Mouse (Mus musculus): Measurements from ENCODE around the gene Grk5.
"Not testable (repeated sequence)": the region's sequence is repeated elsewhere in the genome, so short reads cannot be mapped to it uniquely, and the experiment has no call there.

Grk5 gene

GRCm38 (mm10) chr19:60889714-60890315 lies at the start of gene Grk5:
Gene Grk5, plus strand, starts transcription at chr19:60889749.
- peak; percentile 93 for DNase-seq (ENCODE audit: low read depth, low spot score)

- no peak for DNase-seq (ENCODE audit: low read depth, low spot score)
Observed at GRCm38 (mm10) chr19:60843324-60843723, 46.2 kb upstream of the Grk5 start.

DNA sequence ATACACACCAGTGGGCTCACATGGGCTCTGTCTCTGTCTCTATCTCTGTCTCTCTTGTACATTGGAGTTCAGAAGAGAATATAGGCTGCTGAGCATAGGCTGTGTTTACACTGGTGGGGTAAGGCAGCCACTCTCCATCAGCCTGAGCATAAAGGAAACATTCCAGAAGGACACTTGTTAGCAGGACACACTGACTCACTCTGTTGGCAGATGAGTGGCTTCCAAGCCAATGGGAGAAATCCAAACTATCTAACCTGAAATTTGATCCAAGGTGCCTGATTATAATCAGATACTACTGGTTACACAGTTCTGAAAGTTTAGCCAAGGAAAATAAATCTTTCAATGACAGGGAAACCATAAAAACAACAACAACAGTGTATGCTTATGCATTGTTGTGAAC lies 43.8 kb upstream of the Grk5 start:
- no peak for DNase-seq (ENCODE audit: low read depth, low spot score)

DNA sequence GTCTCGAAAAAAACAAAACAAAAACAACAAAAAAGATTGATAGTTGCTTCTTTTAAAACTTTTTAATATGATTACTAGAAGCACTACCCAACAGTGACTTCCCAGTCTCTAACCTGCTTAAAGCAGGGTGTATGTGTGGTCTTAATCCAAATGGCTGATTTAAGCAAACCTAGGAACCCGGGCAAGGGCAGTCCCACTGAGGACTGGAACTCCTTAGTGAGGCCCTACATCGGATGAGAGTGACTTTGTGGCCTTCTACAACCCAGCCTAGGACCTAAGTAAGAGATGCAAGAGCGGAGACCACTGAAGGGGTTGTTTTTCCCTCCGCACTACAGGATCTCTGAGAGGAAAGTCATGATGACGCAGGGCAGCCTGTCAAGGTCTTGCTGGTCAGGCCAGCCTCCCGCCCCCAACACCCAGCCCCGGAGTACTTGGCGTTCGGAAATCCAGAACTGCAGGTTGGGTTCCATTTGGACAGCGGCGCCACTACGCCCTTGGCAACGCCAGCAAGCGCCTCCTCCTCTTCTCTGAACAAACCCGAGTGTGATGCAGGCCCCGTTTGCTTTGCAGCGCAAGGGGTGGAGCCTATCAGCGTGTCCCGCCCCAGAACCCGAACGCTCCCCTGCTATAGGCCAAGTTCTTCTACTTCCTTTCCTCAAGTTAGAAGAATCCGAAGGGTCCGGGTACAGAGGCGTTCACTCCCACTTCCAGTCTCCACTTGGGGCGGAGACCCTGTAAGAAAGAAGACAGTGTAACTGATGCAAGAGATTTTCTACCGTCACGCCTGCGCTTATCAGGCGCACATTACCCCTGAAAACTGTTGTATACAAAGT lies 28.5 kb upstream of the Grk5 start, which contains the start of gene Sfxn4:
Sfxn4 (minus strand) TSS at position 612 of the 833 bp plus-strand sequence.
- peak; percentile 96 for DNase-seq (ENCODE audit: low read depth, low spot score)

GRCm38 (mm10) chr19:60866169-60866568 lies 23.4 kb upstream of the Grk5 start:
- not testable (repeated sequence) for DNase-seq (ENCODE audit: low read depth, low spot score)

DNA sequence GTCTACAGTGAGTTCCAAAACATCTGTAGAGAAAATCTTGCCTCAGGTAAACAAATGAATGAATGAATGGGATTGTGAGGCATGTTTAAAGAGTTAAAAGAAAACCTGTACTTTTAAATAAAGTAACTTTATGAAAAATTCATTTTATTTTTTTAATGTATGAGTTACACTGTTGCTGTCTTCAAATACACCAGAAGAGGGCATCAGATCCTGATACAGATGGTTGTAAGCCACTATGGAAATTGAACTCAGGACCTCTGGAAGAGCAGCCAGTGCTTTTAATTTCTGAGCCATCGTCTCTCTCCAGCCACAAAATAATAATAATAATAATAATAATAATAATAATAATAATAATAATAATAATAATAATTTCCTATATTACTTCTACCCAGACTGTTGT lies 19.1 kb upstream of the Grk5 start:
- no peak for DNase-seq (ENCODE audit: low read depth, low spot score)

DNA sequence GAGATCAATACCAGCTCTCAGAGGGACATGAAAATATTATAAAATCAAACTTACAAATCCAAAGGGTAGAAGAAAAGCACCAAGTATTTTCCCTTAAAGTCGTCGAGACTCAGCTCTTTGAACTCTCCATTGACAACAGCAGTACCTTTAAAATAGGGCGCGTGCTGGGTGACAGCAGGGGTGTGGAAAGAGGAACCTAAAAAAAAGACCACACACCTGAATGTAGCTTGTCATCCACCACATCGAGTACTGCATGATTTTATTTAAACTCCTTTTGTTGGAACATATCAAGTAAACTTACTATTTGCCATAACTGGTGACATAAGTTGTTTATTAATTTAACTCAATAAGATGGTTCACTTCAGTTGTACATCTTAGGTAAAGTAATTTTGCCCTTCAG lies 18.2 kb upstream of the Grk5 start:
- no peak for DNase-seq (ENCODE audit: low read depth, low spot score)

DNA sequence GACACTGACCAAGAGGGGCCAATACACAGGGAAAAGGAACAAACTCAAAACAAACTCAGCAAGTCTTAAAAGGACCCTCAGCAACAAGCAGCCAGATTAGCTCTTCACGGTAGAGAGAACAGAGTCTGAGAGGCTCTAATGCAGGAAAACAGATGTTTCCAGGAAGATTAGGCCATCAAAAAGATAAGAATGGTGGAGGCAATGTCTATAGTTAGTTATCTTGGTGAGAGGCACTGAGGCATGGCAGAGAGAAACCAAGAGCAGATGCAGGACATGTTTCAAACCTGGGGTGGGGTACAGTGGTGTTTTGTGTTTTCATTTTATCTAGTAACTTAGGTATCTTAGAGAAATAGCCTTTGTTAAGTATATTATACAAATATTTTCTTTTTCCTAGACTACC lies 17.3 kb upstream of the Grk5 start:
- no peak for DNase-seq (ENCODE audit: low read depth, low spot score)

- no peak for DNase-seq (ENCODE audit: low read depth, low spot score)
Observed at GRCm38 (mm10) chr19:60873501-60873900, 16.0 kb upstream of the Grk5 start.

DNA sequence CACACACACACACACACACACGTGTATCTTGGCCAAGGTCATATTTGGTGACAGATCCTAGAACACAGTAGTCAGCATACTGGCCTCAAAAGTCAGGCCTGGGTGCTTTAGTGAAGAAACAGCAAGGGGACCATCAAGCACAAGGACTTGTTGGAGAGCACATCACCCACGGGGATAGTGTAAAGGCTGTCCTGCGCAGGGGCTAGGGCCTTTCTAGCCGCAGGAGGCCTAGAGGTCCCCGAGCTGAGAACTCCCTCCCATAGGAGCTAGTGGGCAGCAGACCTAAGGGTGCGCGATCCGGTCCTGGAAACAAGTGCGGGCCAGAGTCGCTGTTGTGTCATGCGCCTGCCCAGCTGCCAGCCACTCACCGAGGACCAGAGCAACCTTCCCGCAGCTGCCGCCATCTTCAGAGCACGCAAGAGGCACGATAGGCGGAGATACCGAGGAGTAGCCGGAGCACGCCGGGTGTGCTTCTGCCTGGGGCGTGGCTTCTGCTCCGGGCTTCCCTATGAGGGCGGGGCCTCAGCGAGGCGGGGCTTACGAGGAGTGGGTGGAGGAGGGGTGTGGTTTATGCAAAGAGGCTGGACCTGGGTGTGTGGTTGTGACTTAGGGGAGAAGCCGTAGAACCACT lies 15.4 kb upstream of the Grk5 start, which contains the start of gene Prdx3:
Prdx3 (minus strand) TSS at position 493 of the 631 bp plus-strand sequence.
- DNase-seq (ENCODE audit: low read depth, low spot score) = peak; percentile 96

- DNase-seq (ENCODE audit: low read depth, low spot score) = peak; percentile 85
Observed at GRCm38 (mm10) chr19:60883129-60883528, 6.4 kb upstream of the Grk5 start.

DNA sequence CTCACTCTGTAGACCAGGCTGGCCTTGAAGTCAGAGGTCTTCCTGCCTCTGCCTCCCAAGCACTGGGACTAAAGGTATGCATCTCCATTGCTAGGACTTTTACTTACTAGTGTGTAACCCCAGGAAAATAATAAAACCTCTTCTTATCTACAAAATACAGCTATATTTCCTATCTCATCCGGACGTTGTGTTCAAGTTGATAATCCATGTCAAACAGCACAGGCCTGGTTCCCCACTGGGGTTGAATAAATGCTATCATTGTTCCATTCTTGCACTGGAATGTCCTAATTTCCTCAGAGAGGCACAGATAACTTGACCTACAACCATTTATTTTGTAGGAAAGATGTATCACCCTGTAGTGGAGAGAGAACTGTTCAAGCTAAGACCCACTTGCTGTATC lies 1.9 kb upstream of the Grk5 start:
- DNase-seq (ENCODE audit: low read depth, low spot score) = no peak

DNA sequence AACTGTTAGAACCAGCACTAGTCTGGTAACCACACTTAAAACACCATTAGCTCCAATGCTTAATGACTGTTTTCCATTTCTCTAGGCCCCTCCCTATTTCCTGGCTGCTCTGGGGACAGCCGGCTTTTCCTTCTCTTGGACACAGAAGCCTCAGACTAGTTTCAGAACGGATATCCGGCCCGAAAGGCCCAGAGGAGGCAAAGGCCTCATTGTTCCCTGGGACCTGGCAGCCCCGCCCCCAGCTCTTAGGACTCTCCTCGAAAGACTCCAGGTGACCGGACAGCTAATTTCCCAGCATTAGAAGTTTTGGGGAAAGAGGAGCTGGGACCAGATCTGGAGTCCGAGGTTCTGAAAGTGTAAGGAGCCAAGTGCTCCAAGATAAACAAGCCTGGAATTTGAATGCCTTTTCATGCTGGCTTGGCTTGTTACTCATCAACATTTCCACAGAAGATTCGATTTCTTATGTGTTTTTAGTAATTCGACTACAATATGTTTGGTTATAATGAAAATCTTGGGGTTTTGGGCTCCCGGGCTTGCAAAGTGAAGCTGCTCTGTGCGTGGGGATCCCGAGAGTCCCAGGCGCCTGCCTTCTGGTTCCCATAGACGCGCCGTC lies 342 bp upstream of the Grk5 start:
- DNase-seq (ENCODE audit: low read depth, low spot score) = peak; percentile 78

DNA sequence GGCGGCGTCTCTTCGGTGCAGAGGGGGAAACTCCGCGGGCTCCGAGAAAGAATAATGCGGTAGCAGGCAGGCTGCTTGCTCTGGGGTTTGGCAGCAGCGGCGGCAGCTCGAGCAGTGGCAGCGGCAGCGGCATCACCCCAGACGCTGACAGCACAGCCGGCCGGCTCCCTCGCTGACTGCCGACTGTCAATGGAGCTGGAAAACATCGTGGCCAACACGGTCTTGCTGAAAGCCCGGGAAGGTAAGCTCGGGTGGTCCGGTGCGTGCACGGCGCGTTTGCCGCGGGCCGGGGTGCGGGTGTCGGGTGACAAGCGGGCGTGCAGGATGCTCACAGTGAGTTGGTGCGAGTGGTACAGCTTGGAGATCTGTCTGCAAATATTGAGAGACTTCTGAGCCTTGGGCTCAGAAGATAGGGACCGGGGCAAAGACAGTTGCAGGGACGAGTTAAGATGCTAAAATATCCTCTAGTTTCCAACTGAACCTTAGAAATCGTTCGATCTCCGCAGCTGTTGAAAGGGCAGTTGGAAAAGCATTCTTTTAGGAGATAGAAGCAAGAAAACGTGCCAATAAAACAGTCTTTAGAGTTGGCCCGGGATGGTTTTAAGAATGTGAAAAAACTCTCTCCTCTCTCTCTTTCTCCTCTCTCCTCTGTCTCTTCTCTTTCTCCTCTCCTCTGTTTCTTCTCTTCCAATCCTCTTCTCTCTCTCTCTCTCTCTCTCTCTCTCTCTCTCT lies 1.0 kb downstream of the Grk5 start:
- DNase-seq (ENCODE audit: low read depth, low spot score) = peak; percentile 24

- DNase-seq (ENCODE audit: low read depth, low spot score) = no peak
Observed at GRCm38 (mm10) chr19:60891123-60891470, 1.5 kb downstream of the Grk5 start.

DNA sequence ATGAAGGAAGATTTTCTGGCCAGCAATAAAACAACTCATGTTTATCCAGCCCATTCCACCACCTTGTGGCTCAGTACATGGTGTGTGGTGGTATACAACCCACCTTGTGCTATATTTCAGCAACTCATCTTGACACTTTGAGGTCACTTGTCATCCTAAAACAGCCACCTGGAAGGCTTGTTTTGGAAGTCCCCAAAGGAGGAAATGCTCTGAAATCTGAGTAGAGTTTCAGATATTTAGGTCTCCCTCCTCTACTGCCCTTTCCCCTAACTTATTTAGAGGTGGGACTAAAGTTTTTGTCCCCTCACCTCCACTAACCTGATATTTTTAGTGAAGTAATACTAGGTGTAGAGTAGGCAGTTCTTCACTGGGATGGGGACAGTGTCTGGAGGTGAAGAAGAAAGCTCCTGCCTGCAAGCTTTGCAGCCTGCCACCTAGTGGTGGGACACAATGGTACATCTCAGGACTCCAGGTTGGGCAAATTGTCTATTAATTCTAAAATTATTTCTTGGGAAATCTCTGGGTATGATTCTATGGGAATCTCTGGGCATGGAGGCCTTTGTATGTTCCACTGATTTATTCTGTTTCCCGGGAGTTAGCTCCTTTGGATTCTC lies 2.5 kb downstream of the Grk5 start:
- peak; percentile 70 for DNase-seq (ENCODE audit: low read depth, low spot score)

- no peak for DNase-seq (ENCODE audit: low read depth, low spot score)
Observed at GRCm38 (mm10) chr19:60895251-60895880, 5.8 kb downstream of the Grk5 start.

DNA sequence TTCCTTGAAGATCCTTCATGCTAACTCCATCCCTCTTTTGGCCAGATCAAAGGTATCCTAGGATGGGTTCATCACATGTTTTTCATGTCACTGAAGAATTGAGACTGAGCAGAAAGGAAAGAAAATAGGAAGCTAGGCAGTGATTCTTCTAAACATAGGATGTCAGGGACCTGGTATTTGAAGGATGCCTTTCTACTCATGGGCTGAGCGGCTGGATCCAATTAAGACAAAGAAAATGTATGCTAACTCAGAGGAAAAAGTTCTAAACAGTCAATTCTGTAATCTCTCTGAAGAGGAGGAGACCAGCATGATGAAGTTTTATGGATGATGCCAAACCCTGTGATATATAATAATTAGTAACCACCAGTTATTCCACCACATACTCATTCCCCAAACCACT lies 13.6 kb downstream of the Grk5 start:
- no peak for DNase-seq (ENCODE audit: low read depth, low spot score)

DNA sequence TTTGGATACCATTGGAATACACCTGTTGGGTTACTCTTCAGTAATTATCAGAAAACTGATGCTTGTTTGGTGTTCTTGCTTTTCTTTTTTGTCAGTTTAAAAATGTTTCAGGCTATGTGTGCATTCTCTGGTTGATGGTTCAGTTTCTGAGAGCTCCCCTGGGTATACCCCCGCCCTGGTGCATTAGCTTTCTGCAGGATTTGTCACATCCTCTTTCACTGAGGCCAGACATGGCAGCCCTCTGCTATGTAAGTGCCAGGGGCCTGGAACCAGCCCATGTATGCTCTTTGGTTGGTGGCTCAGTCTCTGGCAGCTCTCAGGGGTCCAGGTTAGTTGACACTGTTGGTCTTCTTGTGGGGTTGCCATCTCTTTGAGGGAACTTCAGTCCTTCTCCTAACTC lies 14.4 kb downstream of the Grk5 start:
- DNase-seq (ENCODE audit: low read depth, low spot score) = no peak

DNA sequence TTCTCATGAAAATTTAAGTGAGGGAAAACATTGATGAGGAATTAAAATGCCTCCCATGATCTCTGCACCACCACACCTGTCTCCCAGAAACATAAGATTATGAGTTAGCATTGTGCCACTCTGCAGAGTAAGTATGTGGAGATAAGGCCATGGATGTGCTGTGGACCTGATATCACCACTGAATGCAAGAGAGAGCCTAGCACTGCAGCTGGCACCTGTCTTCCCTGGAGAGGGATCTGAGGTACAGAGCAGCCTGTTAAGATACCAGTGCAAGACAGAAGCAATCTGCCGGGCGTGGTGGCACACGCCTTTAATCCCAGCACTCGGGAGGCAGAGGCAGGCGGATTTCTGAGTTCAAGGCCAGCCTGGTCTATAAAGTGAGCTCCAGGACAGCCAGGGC lies 15.9 kb downstream of the Grk5 start:
- no peak for DNase-seq (ENCODE audit: low read depth, low spot score)

DNA sequence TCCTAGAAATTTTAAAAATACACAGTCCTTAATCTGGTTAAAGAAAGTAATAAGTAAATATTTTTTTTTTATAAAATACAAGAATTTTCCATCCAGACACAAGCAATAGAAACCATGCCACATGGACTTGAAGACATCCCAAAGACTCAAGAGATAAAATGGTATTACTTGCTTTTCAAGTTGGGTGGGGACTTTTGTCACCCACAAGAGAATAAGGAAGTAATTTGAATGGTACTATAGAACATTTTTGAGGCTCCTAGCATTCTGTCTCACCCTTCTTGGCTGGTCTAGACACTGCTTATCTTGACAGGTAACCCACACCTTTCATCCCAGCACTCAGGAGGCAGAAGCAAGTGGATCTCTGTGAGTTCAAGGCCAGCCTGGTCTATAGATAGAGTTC lies 20.8 kb downstream of the Grk5 start:
- DNase-seq (ENCODE audit: low read depth, low spot score) = no peak
